Mouse (Mus musculus): ENCODE data around the gene BC017158. TPM values are rescaled to one million over a fixed set of nuclear protein-coding genes. Genes with fewer than 3 reads are reported as not detected.

Gene BC017158
- total RNA-seq, 1 experiment from 2014 or later, result 6.9 TPM

- no peak for ATAC-seq (replicated peaks; ENCODE audit: insufficient number of reproducible peaks, low FRiP score, low TSS enrichment, poor library complexity, severe bottlenecking)
These were observed 57.7 kb downstream of the BC017158 start for GRCm38 (mm10) chr7:128240131-128240784.

GRCm38 (mm10) chr7:128238991-128239390 lies 59.0 kb downstream of the BC017158 start:
- no peak for ATAC-seq (replicated peaks; ENCODE audit: insufficient number of reproducible peaks, low FRiP score, low TSS enrichment, poor library complexity, severe bottlenecking)

- peak; percentile 67 for ATAC-seq (replicated peaks; ENCODE audit: insufficient number of reproducible peaks, low FRiP score, low TSS enrichment, poor library complexity, severe bottlenecking)
These were observed 59.8 kb downstream of the BC017158 start, which contains the start of gene 9130023H24Rik for GRCm38 (mm10) chr7:128237927-128238778. 9130023H24Rik (minus strand) TSS chr7:128238031.

- no peak for ATAC-seq (replicated peaks; ENCODE audit: insufficient number of reproducible peaks, low FRiP score, low TSS enrichment, poor library complexity, severe bottlenecking)
These were observed 60.4 kb downstream of the BC017158 start for GRCm38 (mm10) chr7:128237593-128237926.

GRCm38 (mm10) chr7:128236856-128237592 lies 60.9 kb downstream of the BC017158 start, which contains the start of gene Armc5:
Armc5 (plus strand) TSS chr7:128237342.
- ATAC-seq (replicated peaks; ENCODE audit: insufficient number of reproducible peaks, low FRiP score, low TSS enrichment, poor library complexity, severe bottlenecking), result peak; percentile 7

- ATAC-seq (replicated peaks; ENCODE audit: insufficient number of reproducible peaks, low FRiP score, low TSS enrichment, poor library complexity, severe bottlenecking), result no peak
These were observed 61.5 kb downstream of the BC017158 start for GRCm38 (mm10) chr7:128236426-128236825.

- no peak for ATAC-seq (replicated peaks; ENCODE audit: insufficient number of reproducible peaks, low FRiP score, low TSS enrichment, poor library complexity, severe bottlenecking)
These were observed 62.5 kb downstream of the BC017158 start for GRCm38 (mm10) chr7:128235481-128235880.

GRCm38 (mm10) chr7:128234796-128235195 lies 63.2 kb downstream of the BC017158 start:
- ATAC-seq (replicated peaks; ENCODE audit: insufficient number of reproducible peaks, low FRiP score, low TSS enrichment, poor library complexity, severe bottlenecking), result no peak

GRCm38 (mm10) chr7:128231741-128232140 lies 66.2 kb downstream of the BC017158 start:
- ATAC-seq (replicated peaks; ENCODE audit: insufficient number of reproducible peaks, low FRiP score, low TSS enrichment, poor library complexity, severe bottlenecking), result no peak

Other genes with a start within 250 kb of the BC017158 start
- gene Itgam, start 235.5 kb downstream of the BC017158 start, total RNA-seq (2017), result 419 to 520 TPM (median 447 TPM) in 3 replicates
- gene Gm49368, start 235.5 kb downstream of the BC017158 start, total RNA-seq (2017), result 33.7 to 34.7 TPM in 2 of 3 replicates, not detected in the other
- 189 to 316 TPM (median 230 TPM) in 3 replicates for gene Itgax, start 168.6 kb downstream of the BC017158 start, total RNA-seq (2017)
- 2.1 to 7.5 TPM (median 5.6 TPM) in 3 replicates for gene Itgad, start 143.8 kb downstream of the BC017158 start, total RNA-seq (2017)
- 3.0 TPM in 1 of 3 replicates, not detected in the others for gene Cox6a2, start 91.8 kb downstream of the BC017158 start, total RNA-seq (2017)
- 9.1 to 14.9 TPM (median 11.6 TPM) in 3 replicates for gene Armc5, start 60.8 kb downstream of the BC017158 start, total RNA-seq (2017)
- 4.9 to 6.2 TPM (median 5.5 TPM) in 3 replicates for gene 9130023H24Rik, start 60.1 kb downstream of the BC017158 start, total RNA-seq (2017)
- 0.21 to 1.2 TPM in 2 of 3 replicates, not detected in the other for gene Tgfb1i1, start 51.4 kb downstream of the BC017158 start, total RNA-seq (2017)
- gene Slc5a2, start 32.5 kb downstream of the BC017158 start, total RNA-seq (2017), result 0.75 TPM in 1 of 3 replicates, not detected in the others
- 46.9 to 71.7 TPM (median 48.9 TPM) in 3 replicates for gene Rgs10, start 120.6 kb upstream of the BC017158 start, total RNA-seq (2017)
- 63.4 to 120 TPM (median 63.6 TPM) in 3 replicates for gene Tial1, start 163.5 kb upstream of the BC017158 start, total RNA-seq (2017)
- gene Bag3, start 225.4 kb upstream of the BC017158 start, total RNA-seq (2017), result 17.2 to 24.9 TPM (median 19.5 TPM) in 3 replicates

All from monocyte, adult 5-6 weeks (primary cell).